Mouse (Mus musculus) ES-E14 (cell line): Measurements from ENCODE around the gene Gm45623.

Source experiments
- CHD2 ChIP-seq: IDR thresholded peaks from 2 replicates; pipeline ENCODE4 v1.6.1; 2014; ENCODE audit warnings: mild to moderate bottlenecking, low read depth, low read length, inconsistent platforms
- MAFK ChIP-seq: IDR thresholded peaks from 2 replicates; pipeline ENCODE4 v1.6.1; 2014; ENCODE audit warnings: mild to moderate bottlenecking, low read depth, low read length, inconsistent platforms; ENCODE audit not compliant: insufficient read depth
- ZC3H11A ChIP-seq: IDR thresholded peaks from 2 replicates; pipeline ENCODE4 v1.6.1; 2012; ENCODE audit warnings: low read depth, mild to moderate bottlenecking, inconsistent platforms, low read length, borderline replicate concordance
- ZNF384 ChIP-seq: IDR thresholded peaks from 2 replicates; pipeline ENCODE4 v1.6.1; 2012; ENCODE audit warnings: low read depth, low read length, inconsistent platforms

DNA sequence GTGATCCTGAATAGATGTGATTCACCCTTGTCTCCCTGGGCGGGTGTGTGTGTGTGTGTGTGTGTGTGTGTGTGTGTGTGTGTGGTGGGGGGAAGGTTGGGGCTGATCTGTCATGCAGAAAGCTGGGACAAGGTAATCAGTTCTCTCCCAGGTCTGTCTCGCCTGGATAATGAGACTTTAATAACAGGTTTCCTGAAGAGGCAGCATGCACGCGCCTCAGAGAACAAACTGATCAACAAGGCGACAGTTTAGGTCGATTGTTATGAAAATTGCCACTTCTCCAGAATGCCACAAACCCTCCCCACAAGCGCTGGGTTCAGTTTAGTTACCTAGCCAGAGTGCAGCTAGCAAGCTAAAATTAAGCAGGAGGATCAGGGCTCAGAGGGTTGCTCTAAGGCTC is 40.8 kb upstream of the Gm45623 start:
- TF ChIP-seq ZNF384, result no peak
- no peak for TF ChIP-seq ZC3H11A
- no peak for TF ChIP-seq CHD2
- no peak for TF ChIP-seq MAFK
